Mouse (Mus musculus): ENCODE results near the gene Fbxl19.

Fbxl19 gene

DNA sequence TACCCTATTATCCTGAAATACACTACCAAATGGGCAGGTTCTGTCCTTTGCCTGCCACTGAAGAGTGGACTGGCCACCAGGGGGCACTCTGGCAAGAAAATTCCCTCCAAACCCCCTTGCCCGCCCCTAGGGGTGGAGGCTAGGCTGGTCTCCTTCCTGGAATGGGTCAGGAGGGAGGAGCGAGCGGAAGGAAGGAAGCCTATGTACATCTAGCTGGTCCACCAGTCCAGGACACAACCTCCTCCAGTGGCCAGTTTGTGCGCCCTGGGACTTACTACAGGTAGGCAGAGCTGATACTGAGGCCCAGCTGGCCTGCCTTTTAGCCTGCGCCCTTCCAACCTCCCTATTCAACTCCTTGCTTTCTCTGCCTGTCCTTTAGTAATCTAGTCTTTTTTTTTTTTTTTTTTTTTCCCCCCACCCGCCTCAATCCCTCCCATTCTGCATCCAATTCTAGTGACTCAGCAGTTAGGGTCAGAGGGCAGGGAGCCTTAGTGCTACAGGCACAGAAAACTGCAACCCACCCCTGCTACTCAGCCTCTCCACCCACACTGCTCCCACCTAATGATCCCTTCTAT is 56.2 kb downstream of the Fbxl19 start, which contains the start of gene Hsd3b7:
Gene Hsd3b7 (plus strand): TSS at position 170 of the 575 bp plus-strand sequence.
- DNase-seq (ENCODE audit: extremely low spot score) = peak; percentile 92

DNA sequence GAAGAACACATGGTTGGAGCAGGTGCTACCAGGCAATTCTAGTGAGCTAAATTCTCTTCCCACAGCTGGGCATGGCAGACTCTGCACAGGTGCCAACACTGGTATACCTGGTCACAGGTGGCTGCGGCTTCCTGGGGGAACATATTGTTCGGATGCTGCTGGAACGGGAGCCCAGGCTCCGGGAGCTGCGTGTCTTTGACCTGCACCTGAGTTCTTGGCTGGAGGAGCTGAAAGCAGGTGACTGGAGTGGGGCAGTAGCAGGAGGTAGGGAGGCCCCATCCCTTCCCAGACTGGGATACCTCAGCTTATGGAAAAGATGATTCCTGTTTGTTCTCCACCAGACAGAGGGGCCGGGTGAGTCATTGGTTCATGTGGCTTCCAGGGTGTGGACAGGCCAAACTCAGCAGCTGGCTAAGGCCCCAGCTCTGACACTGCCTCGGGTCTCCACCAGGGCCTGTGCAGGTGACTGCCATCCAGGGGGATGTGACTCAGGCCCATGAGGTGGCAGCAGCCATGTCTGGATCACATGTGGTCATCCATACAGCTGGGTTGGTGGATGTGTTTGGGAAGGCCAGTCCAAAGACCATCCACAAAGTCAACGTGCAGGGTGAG is 56.8 kb downstream of the Fbxl19 start:
- DNase-seq (ENCODE audit: extremely low spot score) = no peak

DNA sequence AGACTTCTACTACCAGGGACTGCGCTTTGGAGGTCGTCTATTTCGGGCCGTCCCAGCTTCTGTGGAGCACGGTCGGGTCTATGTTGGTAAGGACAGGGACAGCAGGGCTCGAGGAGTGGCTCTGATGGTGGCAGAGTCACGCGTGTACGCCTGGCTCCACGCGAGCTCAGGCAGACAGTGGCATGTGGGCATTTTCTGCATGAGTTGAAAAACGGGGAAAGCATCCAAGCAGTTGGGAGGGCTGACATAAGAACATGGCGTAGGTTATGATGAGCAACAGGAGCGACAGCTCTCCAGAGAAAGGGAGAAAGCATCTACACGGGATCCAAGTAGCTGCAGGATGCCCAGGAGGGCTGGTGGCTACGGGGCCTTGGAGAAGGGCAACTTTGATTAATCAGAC is 58.0 kb downstream of the Fbxl19 start:
- no peak for DNase-seq (ENCODE audit: extremely low spot score)

GRCm38 (mm10) chr7:127808821-127809220 is 64.5 kb downstream of the Fbxl19 start:
- no peak for DNase-seq (ENCODE audit: extremely low spot score)

- DNase-seq (ENCODE audit: extremely low spot score) = no peak
These were observed 65.5 kb downstream of the Fbxl19 start for GRCm38 (mm10) chr7:127809846-127810245.

DNA sequence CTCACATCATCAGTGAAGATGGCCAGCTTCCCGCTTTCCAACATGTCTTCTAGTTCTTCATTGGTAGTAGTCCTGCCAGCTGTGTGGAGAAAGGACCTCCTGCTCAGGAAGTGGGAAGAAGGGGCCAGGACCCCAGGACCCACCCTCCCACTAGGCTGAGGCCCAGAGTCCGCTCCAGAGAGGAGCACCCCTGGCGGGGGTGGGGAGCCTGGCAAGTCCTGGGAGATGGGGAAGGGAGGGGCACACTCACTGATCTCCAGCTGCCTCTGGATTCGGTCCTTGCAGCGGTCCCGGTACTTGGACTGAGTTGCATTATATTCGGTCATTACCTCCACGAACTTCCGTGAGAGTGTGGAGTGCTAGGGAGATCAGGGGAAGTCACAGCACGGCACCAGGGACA is 66.3 kb downstream of the Fbxl19 start:
- no peak for DNase-seq (ENCODE audit: extremely low spot score)

DNA sequence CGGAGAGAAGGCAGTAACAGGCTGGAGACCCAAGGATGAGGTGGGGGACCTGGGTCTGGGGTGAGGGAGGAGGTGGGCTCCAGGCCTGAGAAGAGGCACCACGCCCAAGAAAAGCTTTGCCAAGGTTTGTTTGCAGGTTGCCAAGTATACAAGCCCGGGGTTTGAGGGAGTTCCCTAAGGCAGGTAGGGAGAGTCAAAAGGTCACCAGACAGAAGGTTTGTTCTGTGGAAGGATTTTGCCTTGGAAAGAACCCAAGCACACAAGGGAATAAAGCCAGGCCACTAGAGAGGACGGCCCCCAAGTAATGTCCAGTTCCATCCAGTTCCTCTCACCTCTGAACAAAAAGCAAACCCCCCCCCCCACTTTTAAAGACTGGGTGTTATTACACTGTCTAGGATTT is 66.9 kb downstream of the Fbxl19 start:
- DNase-seq (ENCODE audit: extremely low spot score) = no peak

DNA sequence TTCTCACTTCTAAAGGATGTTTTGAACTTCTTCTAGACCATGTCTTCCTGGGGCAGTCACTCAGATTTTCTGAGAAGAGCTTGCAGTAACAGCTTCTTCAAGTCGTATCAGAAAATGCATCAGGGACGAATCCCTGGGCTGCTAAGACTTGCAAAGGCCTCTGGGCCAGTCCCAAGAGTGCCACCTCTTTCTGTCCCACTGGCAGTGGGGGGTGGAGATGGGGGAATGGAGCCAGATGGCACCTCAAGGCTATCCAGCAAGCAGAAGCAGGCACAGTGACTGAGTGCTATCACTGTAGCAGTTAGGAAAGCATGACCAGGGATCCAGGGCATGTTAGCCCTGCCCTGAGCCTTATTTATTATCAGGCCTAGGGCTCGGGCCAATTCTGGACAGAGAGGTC is 67.9 kb downstream of the Fbxl19 start:
- DNase-seq (ENCODE audit: extremely low spot score) = no peak

DNA sequence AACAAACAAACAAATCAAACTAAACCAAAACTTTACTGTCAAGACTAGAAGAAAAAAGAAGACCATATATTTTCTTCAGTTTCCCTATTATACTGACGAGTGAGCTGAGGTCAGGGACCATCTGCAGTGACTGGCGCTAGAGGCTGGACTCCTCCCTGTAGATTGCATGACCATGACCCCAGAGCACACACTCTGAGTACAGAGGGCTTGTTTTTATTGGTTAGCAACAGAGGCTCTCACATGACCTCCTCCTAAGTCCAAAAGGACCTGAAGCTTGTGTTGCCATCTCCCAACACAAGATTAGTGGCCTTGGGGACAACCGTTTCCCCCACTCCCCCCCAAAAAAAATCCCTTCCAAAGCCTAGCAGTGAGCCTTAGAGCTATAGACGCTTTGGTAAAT is 69.5 kb downstream of the Fbxl19 start:
- DNase-seq (ENCODE audit: extremely low spot score) = no peak

- no peak for DNase-seq (ENCODE audit: extremely low spot score)
These were observed 70.0 kb downstream of the Fbxl19 start for GRCm38 (mm10) chr7:127814241-127814921.

- DNase-seq (ENCODE audit: extremely low spot score) = no peak
These were observed 70.8 kb downstream of the Fbxl19 start for GRCm38 (mm10) chr7:127815116-127815665.

- DNase-seq (ENCODE audit: extremely low spot score) = no peak
These were observed 71.8 kb downstream of the Fbxl19 start for GRCm38 (mm10) chr7:127815954-127816821.

DNA sequence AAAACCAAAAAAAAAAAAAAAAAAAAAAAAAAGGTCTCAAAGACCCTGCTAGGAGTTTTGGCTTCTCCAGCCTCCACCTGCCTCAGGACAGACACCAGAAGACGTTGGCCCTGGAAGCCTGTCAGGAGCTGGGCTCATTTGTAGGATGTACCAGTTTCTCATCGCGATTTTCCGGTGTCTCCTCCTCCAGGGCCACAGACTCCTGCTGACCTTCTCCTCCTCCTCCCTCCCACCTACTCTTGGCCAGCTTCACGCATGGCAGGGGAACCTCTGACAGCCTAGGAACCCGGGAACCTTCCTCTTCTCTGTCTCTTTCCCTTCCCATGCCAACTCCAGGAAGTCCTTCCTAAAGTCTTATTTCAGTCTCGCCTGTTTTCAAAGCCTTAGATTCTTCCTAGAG is 72.7 kb downstream of the Fbxl19 start:
- no peak for DNase-seq (ENCODE audit: extremely low spot score)

DNA sequence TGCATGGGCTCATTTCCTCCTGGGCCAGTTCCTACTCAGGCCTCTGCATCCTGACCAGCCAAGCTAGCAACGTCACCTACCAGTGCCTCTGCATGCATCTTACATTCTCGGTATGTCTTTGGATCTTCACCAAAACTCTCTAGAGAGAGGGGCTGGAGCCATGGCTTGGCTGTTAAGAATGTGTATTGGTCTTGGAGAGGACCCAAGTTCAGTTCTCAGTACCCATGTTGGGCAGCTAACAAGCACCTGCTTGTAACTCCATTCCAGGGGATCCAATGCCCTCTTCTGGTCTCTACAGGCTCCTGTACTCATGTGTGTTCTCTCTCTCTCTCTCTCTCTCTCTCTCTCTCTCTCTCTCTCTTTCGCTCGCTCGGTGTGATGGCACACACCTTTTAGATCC is 73.4 kb downstream of the Fbxl19 start:
- DNase-seq (ENCODE audit: extremely low spot score) = no peak
